13 mouse cellular contexts compared by ENCODE assay signal in the genomic region with DNA sequence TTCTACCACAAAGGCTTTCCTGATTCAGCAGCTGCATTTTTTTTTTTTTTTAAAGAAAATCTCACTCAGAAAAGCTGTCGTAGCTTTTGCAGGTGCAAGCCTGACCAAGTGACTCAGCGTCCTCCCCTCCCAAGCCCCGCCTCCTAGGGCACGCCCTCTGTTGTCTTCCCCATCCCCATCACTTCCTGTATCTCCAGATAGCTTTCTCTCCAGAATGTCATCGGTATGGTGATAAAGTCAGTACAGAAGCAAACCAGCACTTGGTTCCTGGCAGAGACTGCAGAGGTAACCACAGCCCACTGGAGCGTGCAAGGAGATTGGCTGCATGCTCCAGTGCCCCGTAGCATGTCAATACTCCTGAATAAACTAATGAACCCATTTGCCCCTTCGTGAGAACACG.
DNase-seq lines count a peak whose midpoint lies in the region; ATAC-seq and TF ChIP-seq lines count a peak whose summit lies in the region.
"Had no signal": no experiment of that assay in that cellular context is flagged by ENCODE, and none has a peak within 500 bp of the region (broad histone marks: within the 10 kb centered on the region; RNA-seq: fewer than 3 reads in every experiment).

No protein-coding gene starts in this region.

- no peaks in the 10 kb centered on the region for H3K4me1 ChIP-seq in lung, adult 2 months (ENCODE audit: control insufficient read depth, insufficient read depth, low read length)
- 0 out of 2 replicates have a peak, but pooled peaks cover 4% of the 10 kb centered on the region for H3K4me1 ChIP-seq in liver, embryonic 13.5 days (replicated peaks)
- H3K4me1 ChIP-seq: heart, embryonic 15.5 days had no signal

- ATAC-seq in liver, embryonic 13.5 days (ENCODE audit: low read depth) = no peak

- WGBS in lung, adult 2 months = 57% methylated on average over 9 of the region's 9 CpGs
- WGBS in liver, embryonic 13.5 days (ENCODE audit: insufficient replicate concordance) = 25% methylated on average over 9 of the region's 9 CpGs

- H3K27ac ChIP-seq in liver, embryonic 13.5 days = no peak overlapping the region
- no peak overlapping the region for H3K27ac ChIP-seq in layer of hippocampus, adult 2 months
- H3K27ac ChIP-seq: heart, embryonic 15.5 days; limb, embryonic 15.5 days; midbrain, embryonic 10.5 days; neural tube, embryonic 12.5 days had no signal

- no peaks in the 10 kb centered on the region for H3K36me3 ChIP-seq in liver, embryonic 13.5 days
- H3K36me3 ChIP-seq: heart, embryonic 15.5 days; limb, embryonic 15.5 days; midbrain, embryonic 10.5 days; neural tube, embryonic 12.5 days had no signal

- H3K4me3 ChIP-seq in lung, adult 2 months (replicated peaks; ENCODE audit: extremely low read depth, low read depth, low read length) = no peak overlapping the region
- no peak overlapping the region for H3K4me3 ChIP-seq in liver, embryonic 13.5 days (replicated peaks)
- no peak overlapping the region for H3K4me3 ChIP-seq in layer of hippocampus, adult 2 months
- H3K4me3 ChIP-seq: heart, embryonic 15.5 days; limb, embryonic 15.5 days; midbrain, embryonic 10.5 days; neural tube, embryonic 12.5 days had no signal

- no peaks in the 10 kb centered on the region for H3K27me3 ChIP-seq in liver, embryonic 13.5 days
- H3K27me3 ChIP-seq: heart, embryonic 15.5 days; limb, embryonic 15.5 days; neural tube, embryonic 12.5 days had no signal

- H3K9me3 ChIP-seq in liver, embryonic 13.5 days (replicated peaks) = no peaks in the 10 kb centered on the region
- H3K9me3 ChIP-seq: heart, embryonic 15.5 days; limb, embryonic 15.5 days; midbrain, embryonic 10.5 days; neural tube, embryonic 12.5 days had no signal

- TF ChIP-seq POLR2A in lung, adult 2 months (IDR thresholded peaks at IDR 0.05; ENCODE audit: borderline replicate concordance, extremely low read depth, low read depth, low read length) = no peak

- no peak overlapping the region for H3K9ac ChIP-seq in liver, embryonic 13.5 days
- H3K9ac ChIP-seq: heart, embryonic 15.5 days; limb, embryonic 15.5 days; neural tube, embryonic 12.5 days had no signal

- DNase-seq in lung, postnatal 10 days = peak; percentile 14
- DNase-seq in lung, adult 2 months = no peak
- peak; percentile 4 for DNase-seq in c-Kit-positive CD71-positive TER-119-negative erythroid progenitor cells, embryonic 14.5 days (ENCODE audit: low read depth)
- peak; percentile 3 for DNase-seq in liver, embryonic 13.5 days
- peak; percentile 84 for DNase-seq in thymus, postnatal 14 days
- DNase-seq in layer of hippocampus, adult 2 months (ENCODE audit: low spot score in 2 of 2) = no peak
- no peak for DNase-seq in cerebellum, postnatal 10 days
- no peak for DNase-seq in adrenal gland, adult 8-10 months
- DNase-seq: cerebellum, adult 8-10 months had no signal

- H3K4me2 ChIP-seq in liver, embryonic 13.5 days = no peak overlapping the region
- H3K4me2 ChIP-seq: heart, embryonic 15.5 days; limb, embryonic 15.5 days; neural tube, embryonic 12.5 days had no signal

- TF ChIP-seq CTCF in lung, adult 2 months (IDR thresholded peaks at IDR 0.05; ENCODE audit: insufficient read depth, low read length) = no peak
- TF ChIP-seq CTCF in layer of hippocampus, adult 2 months (conservative IDR thresholded peaks at IDR 0.05) = no peak

Comparison
In these comparisons a context has a peak if more than half of its experiments do, and no peak if none do; other contexts are left out.
1. DNase-seq: peak in lung, postnatal 10 days (single experiment), c-Kit-positive CD71-positive TER-119-negative erythroid progenitor cells, embryonic 14.5 days (single experiment), liver, embryonic 13.5 days (single experiment) and thymus, postnatal 14 days (single experiment); none in lung, adult 2 months (single experiment), layer of hippocampus, adult 2 months (0 of 2), cerebellum, postnatal 10 days (0 of 2) and adrenal gland, adult 8-10 months (single experiment).